Mouse (Mus musculus) liver, postnatal 0 days (tissue): ENCODE measurements around the gene Med18. TPM values are rescaled to one million over a fixed set of nuclear protein-coding genes. Genes with fewer than 3 reads are reported as not detected.
A peak's percentile ranks its signal among the peaks of the same experiment; 100 is the strongest.

Source experiments
- ATAC-seq: fragments of 200-750 bp; cut with Nextera tagmentation; 2 replicates; pipeline ENCODE4 v1.8.0; 2017; ENCODE audit warnings: mild to moderate bottlenecking, moderate library complexity
- DNase-seq: peaks from one replicate; pipeline ENCODE4 v3.0.0-alpha.2; 2016
- H3K27ac ChIP-seq: fragments of 300-500 bp; sonication (generic); 2 replicates; pipeline ENCODE4 v1.5.1; 2014; ENCODE audit warnings: antibody characterized with exemption, moderate library complexity, mild to moderate bottlenecking, low read depth
- H3K27me3 ChIP-seq: fragments of 300-500 bp; sonication (generic); 2 replicates; pipeline ENCODE4 v1.6.1; 2014; ENCODE audit warnings: low read length, control low read depth, mixed read lengths; ENCODE audit not compliant: insufficient read depth
- H3K36me3 ChIP-seq: fragments of 300-500 bp; sonication (generic); replicated peaks from 2 replicates; pipeline ENCODE4 v1.6.1; 2014; ENCODE audit warnings: mild to moderate bottlenecking, control low read depth, low read length, moderate library complexity, mixed read lengths; ENCODE audit not compliant: insufficient read depth
- H3K4me1 ChIP-seq: fragments of 300-500 bp; sonication (generic); 2 replicates; pipeline ENCODE4 v1.6.1; 2014; ENCODE audit warnings: antibody characterized with exemption, mild to moderate bottlenecking, control low read depth; ENCODE audit not compliant: insufficient read depth
- H3K4me2 ChIP-seq: fragments of 300-500 bp; sonication (generic); 2 replicates; pipeline ENCODE4 v1.6.1; 2014; ENCODE audit warnings: low read depth, mild to moderate bottlenecking, low read length, moderate library complexity, mixed read lengths
- H3K4me3 ChIP-seq: fragments of 300-500 bp; sonication (generic); 2 replicates; pipeline ENCODE4 v1.5.1; 2014; ENCODE audit warnings: low read depth, low read length
- H3K9ac ChIP-seq: fragments of 300-500 bp; sonication (generic); replicated peaks from 2 replicates; pipeline ENCODE4 v1.6.1; 2014; ENCODE audit warnings: mild to moderate bottlenecking, moderate library complexity
- H3K9me3 ChIP-seq: fragments of 300-500 bp; sonication (generic); 2 replicates; pipeline ENCODE4 v1.6.1; 2016; ENCODE audit warnings: mild to moderate bottlenecking, control low read depth, low read length, mixed read lengths
- CTCF ChIP-seq: sonication (generic); IDR thresholded peaks from 2 replicates; pipeline ENCODE4 v1.5.1; 2016; ENCODE audit warnings: antibody characterized with exemption, low read depth
- EP300 ChIP-seq: IDR thresholded peaks from 2 replicates; pipeline ENCODE4 v1.6.1; 2016; ENCODE audit warnings: antibody characterized with exemption, low read depth, mild to moderate bottlenecking
- WGBS: fragments of 180-500 bp; shearing (Covaris S2); extraction: QIAGEN DNeasy Blood & Tissue Kit; methylation state at CpG from one replicate; pipeline ENCODE4 v1.1.7; 2014; ENCODE audit not compliant: insufficient replicate concordance; 5-methylcytosine and 5-hydroxymethylcytosine counted together
- polyA plus RNA-seq: library from polyadenylated mRNA; unstranded; fragments of >200 nt; fragmentation: Nextera tagmentation; extraction: Ambion mirVana; gene quantifications from 2 replicates; pipeline ENCODE4 v1.2.1, GENCODE M21; 2015

Med18 gene
- polyA plus RNA-seq, 1 experiment from 2014 or later = 10.1 TPM

- H3K9ac ChIP-seq = no peak overlapping the region; the same call in 1 of the 2 replicates
- H3K27me3 ChIP-seq = no peaks in the 10 kb centered on the region
- peak overlapping the region; percentile 82 for H3K27ac ChIP-seq
- DNase-seq (peak; percentile 79), ATAC-seq (peak; percentile 93)
- H3K4me3 ChIP-seq = no peak overlapping the region
- no peaks in the 10 kb centered on the region for H3K9me3 ChIP-seq
- H3K36me3 ChIP-seq = peaks cover 38% of the 10 kb centered on the region
- H3K4me1 ChIP-seq = peaks cover 24% of the 10 kb centered on the region
- H3K4me2 ChIP-seq = no peak overlapping the region
- 61% methylated on average over 6 of the region's 6 CpGs for WGBS
- TF ChIP-seq CTCF (no peak), EP300 (peak; percentile 70; the same call in 1 of the 2 replicates)
Measured at GRCm38 (mm10) chr4:132491748-132492147, 28.0 kb upstream of the Med18 start.

- peaks cover 24% of the 10 kb centered on the region for H3K4me1 ChIP-seq
- WGBS = 73% methylated on average over 8 of the region's 8 CpGs
- no peaks in the 10 kb centered on the region for H3K27me3 ChIP-seq
- H3K4me2 ChIP-seq = no peak overlapping the region
- H3K27ac ChIP-seq = peak overlapping the region; percentile 64
- no peak overlapping the region for H3K9ac ChIP-seq
- peaks cover 31% of the 10 kb centered on the region for H3K36me3 ChIP-seq
- H3K4me3 ChIP-seq = no peak overlapping the region
- DNase-seq = no peak
- no peak for ATAC-seq
- H3K9me3 ChIP-seq = no peaks in the 10 kb centered on the region
- TF ChIP-seq EP300 = no peak
- no peak for TF ChIP-seq CTCF
Measured at GRCm38 (mm10) chr4:132491057-132491456, 27.3 kb upstream of the Med18 start.

- whole genome bisulfite sequencing = 65% methylated on average over 15 of the region's 15 CpGs
- no peaks in the 10 kb centered on the region for H3K9me3 ChIP-seq
- DNase-seq = no peak
- TF ChIP-seq EP300 (no peak), CTCF (no peak)
- no peak overlapping the region for H3K4me3 ChIP-seq
- H3K27me3 ChIP-seq = no peaks in the 10 kb centered on the region
- no peak overlapping the region; the same call in 1 of the 2 replicates for H3K9ac ChIP-seq
- H3K36me3 ChIP-seq = peaks cover 25% of the 10 kb centered on the region
- no peak overlapping the region for H3K4me2 ChIP-seq
- H3K27ac ChIP-seq = no peak overlapping the region
- ATAC-seq = no peak
- H3K4me1 ChIP-seq = peaks cover 24% of the 10 kb centered on the region
Measured at GRCm38 (mm10) chr4:132490273-132491010, 26.7 kb upstream of the Med18 start.

GRCm38 (mm10) chr4:132488976-132489375, 25.3 kb upstream of the Med18 start:
- peaks cover 14% of the 10 kb centered on the region for H3K36me3 ChIP-seq
- TF ChIP-seq EP300 (no peak), CTCF (no peak)
- peaks cover 24% of the 10 kb centered on the region for H3K4me1 ChIP-seq
- no peaks in the 10 kb centered on the region for H3K27me3 ChIP-seq
- no peak overlapping the region for H3K4me3 ChIP-seq
- H3K4me2 ChIP-seq = no peak overlapping the region
- H3K27ac ChIP-seq = no peak overlapping the region
- no peak for ATAC-seq
- H3K9ac ChIP-seq = no peak overlapping the region
- WGBS = 76% methylated on average over 6 of the region's 6 CpGs
- DNase-seq = no peak
- no peaks in the 10 kb centered on the region for H3K9me3 ChIP-seq

- TF ChIP-seq CTCF (no peak), EP300 (no peak)
- no peak for ATAC-seq
- DNase-seq = no peak
- no peaks in the 10 kb centered on the region for H3K27me3 ChIP-seq
- no peaks in the 10 kb centered on the region for H3K9me3 ChIP-seq
- 44% methylated on average over 3 of the region's 3 CpGs for WGBS
- peaks cover 24% of the 10 kb centered on the region for H3K4me1 ChIP-seq
- no peak overlapping the region for H3K27ac ChIP-seq
- peaks cover 9% of the 10 kb centered on the region for H3K36me3 ChIP-seq
- H3K4me2 ChIP-seq = no peak overlapping the region
- H3K9ac ChIP-seq = no peak overlapping the region
- H3K4me3 ChIP-seq = no peak overlapping the region
Measured at GRCm38 (mm10) chr4:132488521-132488920, 24.8 kb upstream of the Med18 start.

GRCm38 (mm10) chr4:132484820-132485219, 21.1 kb upstream of the Med18 start:
- peak overlapping the region; percentile 91 for H3K27ac ChIP-seq
- DNase-seq (peak; percentile 55), ATAC-seq (peak; percentile 61)
- H3K9me3 ChIP-seq = no peaks in the 10 kb centered on the region
- no peaks in the 10 kb centered on the region for H3K36me3 ChIP-seq
- no peaks in the 10 kb centered on the region for H3K27me3 ChIP-seq
- no peak overlapping the region for H3K4me2 ChIP-seq
- no peak overlapping the region for H3K4me3 ChIP-seq
- no peak overlapping the region for H3K9ac ChIP-seq
- no peak for TF ChIP-seq EP300
- no peak for TF ChIP-seq CTCF
- H3K4me1 ChIP-seq = peaks cover 6% of the 10 kb centered on the region; the same call in 1 of the 2 replicates
- WGBS = 59% methylated on average over 5 of the region's 5 CpGs
